Mouse (Mus musculus): ENCODE data around the gene Mast4. TPM values are rescaled to one million over a fixed set of nuclear protein-coding genes. Genes with fewer than 3 reads are reported as not detected.
"Not testable (repeated sequence)": the region's sequence is repeated elsewhere in the genome, so short reads cannot be mapped to it uniquely, and the experiment has no call there.

The Mast4 gene
- 29.7 and 34.9 TPM in 2 replicates for polyA plus RNA-seq (2016; fragmentation: Nextera tagmentation; extraction: Ambion mirVana)

- peak within 1 kb of the TSS; percentile 59 for H3K9ac ChIP-seq (replicated peaks)
- peaks cover 55% of the 10 kb centered on the region for H3K27me3 ChIP-seq
- peak; percentile 96 for ATAC-seq (ENCODE audit: low FRiP score, low read depth)
- WGBS = under 1% methylated on average over 44 of the region's 44 CpGs
- H3K27ac ChIP-seq (replicated peaks) = peak within 1 kb of the TSS; percentile 15; the same call in 1 of the 2 replicates
- H3K4me3 ChIP-seq = peak within 1 kb of the TSS; percentile 75
- no peaks in the 10 kb centered on the region for H3K36me3 ChIP-seq
- H3K9me3 ChIP-seq = no peaks in the 10 kb centered on the region
- peaks cover 19% of the 10 kb centered on the region for H3K4me1 ChIP-seq
- H3K4me2 ChIP-seq (replicated peaks) = peak within 1 kb of the TSS; percentile 96
Observed at GRCm38 (mm10) chr13:103334392-103334686, at the start of gene Mast4. TSS of gene Mast4 (minus strand) at chr13:103334497.

DNA sequence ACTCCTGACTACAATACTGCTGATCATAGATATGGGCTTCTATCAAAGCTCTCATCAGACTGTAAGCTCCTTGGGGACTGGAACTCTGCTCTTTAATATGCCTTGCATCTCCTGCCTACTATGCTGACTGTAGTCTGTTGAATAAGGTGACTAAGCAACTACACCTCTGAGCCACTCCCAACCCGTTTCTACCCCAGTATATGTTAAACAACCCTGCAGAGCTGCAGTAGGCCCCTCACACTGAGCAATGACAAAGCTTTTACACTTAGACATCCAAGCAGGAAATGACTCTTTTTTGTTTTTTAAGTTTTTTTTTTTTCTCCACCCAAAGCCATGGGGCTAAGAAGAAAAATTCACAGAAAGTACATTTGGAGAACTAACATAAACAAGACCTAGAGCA lies 40.2 kb upstream of the Mast4 start:
- no peak for ATAC-seq (ENCODE audit: low FRiP score, low read depth)
- no peak overlapping the region for H3K4me3 ChIP-seq
- WGBS = 35% methylated on average over 1 of the region's 1 CpGs
- H3K4me2 ChIP-seq (replicated peaks) = no peak overlapping the region
- H3K9me3 ChIP-seq = no peaks in the 10 kb centered on the region
- no peak overlapping the region for H3K9ac ChIP-seq (replicated peaks)
- H3K36me3 ChIP-seq = no peaks in the 10 kb centered on the region
- no peak overlapping the region for H3K27ac ChIP-seq (replicated peaks)
- H3K27me3 ChIP-seq = no peaks in the 10 kb centered on the region
- H3K4me1 ChIP-seq = no peaks in the 10 kb centered on the region

DNA sequence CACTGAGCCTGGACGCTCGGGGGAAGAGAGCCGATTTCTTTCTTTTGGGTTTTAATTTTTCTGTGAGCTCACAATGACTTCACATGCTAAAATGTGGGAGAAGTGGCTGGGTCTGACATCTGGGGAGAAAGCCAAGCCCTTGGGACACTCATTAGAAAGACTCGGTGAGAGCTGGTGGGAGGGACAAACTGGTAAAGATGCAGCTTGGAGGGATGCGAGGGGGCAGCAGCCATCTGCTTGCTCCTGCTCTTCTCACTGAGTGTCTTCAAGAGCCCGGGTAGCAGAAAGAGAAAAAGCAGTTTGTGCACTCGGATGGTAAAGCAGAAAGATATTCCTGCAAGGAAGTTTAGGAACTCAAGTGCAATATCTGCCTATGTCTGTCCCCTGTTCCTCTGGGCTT lies 34.9 kb upstream of the Mast4 start:
- Histone ChIP-seq H3K9me3 (no peaks in the 10 kb centered on the region), H3K36me3 (no peaks in the 10 kb centered on the region), H3K4me2 (replicated peaks) (no peak overlapping the region), H3K27me3 (no peaks in the 10 kb centered on the region), H3K4me3 (no peak overlapping the region), H3K4me1 (no peaks in the 10 kb centered on the region), H3K9ac (replicated peaks) (no peak overlapping the region), H3K27ac (replicated peaks) (no peak overlapping the region)
- no peak for ATAC-seq (ENCODE audit: low FRiP score, low read depth)
- 84% methylated on average over 7 of the region's 7 CpGs for WGBS

GRCm38 (mm10) chr13:103363181-103363580 lies 28.9 kb upstream of the Mast4 start:
- Histone ChIP-seq H3K4me1 (no peaks in the 10 kb centered on the region), H3K27ac (replicated peaks) (no peak overlapping the region), H3K27me3 (no peaks in the 10 kb centered on the region), H3K4me3 (no peak overlapping the region), H3K36me3 (no peaks in the 10 kb centered on the region), H3K9ac (replicated peaks) (no peak overlapping the region), H3K4me2 (replicated peaks) (no peak overlapping the region), H3K9me3 (no peaks in the 10 kb centered on the region)
- ATAC-seq (ENCODE audit: low FRiP score, low read depth) = no peak
- WGBS = 86% methylated on average over 10 of the region's 10 CpGs

DNA sequence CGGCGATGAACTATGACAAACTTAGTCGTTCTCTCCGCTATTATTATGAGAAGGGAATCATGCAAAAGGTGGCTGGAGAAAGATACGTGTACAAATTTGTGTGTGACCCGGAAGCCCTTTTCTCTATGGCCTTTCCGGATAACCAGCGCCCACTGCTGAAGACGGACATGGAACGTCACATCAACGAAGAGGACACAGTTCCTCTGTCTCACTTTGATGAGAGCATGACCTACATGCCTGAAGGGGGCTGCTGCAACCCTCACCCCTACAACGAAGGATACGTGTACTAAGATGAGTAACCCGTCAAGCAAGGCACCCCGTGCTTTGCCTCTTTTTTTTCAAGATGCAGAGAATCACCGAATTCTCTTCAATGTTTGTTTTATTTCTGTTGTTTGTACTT lies 23.1 kb upstream of the Mast4 start:
- H3K9ac ChIP-seq (replicated peaks); H3K36me3 ChIP-seq; H3K4me3 ChIP-seq; H3K4me1 ChIP-seq; ATAC-seq (ENCODE audit: low FRiP score, low read depth); H3K27me3 ChIP-seq; H3K27ac ChIP-seq (replicated peaks); H3K4me2 ChIP-seq (replicated peaks); H3K9me3 ChIP-seq: not testable (repeated sequence)
- WGBS = 95% methylated on average over 16 of the region's 16 CpGs

- not testable (repeated sequence) for H3K27ac ChIP-seq (replicated peaks); H3K36me3 ChIP-seq; H3K4me2 ChIP-seq (replicated peaks); H3K4me1 ChIP-seq; ATAC-seq (ENCODE audit: low FRiP score, low read depth); H3K9ac ChIP-seq (replicated peaks); H3K9me3 ChIP-seq; H3K27me3 ChIP-seq; H3K4me3 ChIP-seq
- 90% methylated on average over 6 of the region's 6 CpGs for WGBS
Observed at GRCm38 (mm10) chr13:103356909-103357308, 22.6 kb upstream of the Mast4 start.

DNA sequence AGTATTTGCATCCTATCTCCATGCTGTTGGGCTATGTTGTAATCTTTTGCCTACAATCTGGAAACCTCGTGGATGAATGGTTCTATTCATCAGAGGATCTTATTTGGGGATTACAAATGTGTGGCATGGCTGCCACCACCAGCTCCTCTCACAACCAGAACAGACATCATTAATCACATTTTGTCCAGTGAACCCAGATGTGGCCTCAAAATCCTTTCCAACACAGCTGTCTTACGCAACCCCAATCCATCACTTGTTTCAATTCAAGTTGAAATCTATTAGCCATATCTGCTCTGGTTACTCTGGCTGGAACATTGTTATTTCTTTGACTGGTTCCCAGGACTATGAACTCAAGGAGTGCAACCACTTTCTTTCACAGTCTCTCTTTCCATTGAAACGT lies 20.4 kb upstream of the Mast4 start:
- Histone ChIP-seq H3K9me3 (no peaks in the 10 kb centered on the region), H3K4me2 (replicated peaks) (no peak overlapping the region), H3K4me3 (no peak overlapping the region), H3K36me3 (no peaks in the 10 kb centered on the region), H3K27ac (replicated peaks) (no peak overlapping the region), H3K4me1 (no peaks in the 10 kb centered on the region), H3K9ac (replicated peaks) (no peak overlapping the region), H3K27me3 (no peaks in the 10 kb centered on the region)
- ATAC-seq (ENCODE audit: low FRiP score, low read depth) = no peak
- WGBS = 58% methylated on average over 3 of the region's 3 CpGs

GRCm38 (mm10) chr13:103344749-103345148 lies 10.5 kb upstream of the Mast4 start:
- H3K9ac ChIP-seq (replicated peaks) = no peak overlapping the region
- H3K9me3 ChIP-seq = no peaks in the 10 kb centered on the region
- no peak overlapping the region for H3K4me3 ChIP-seq
- no peaks in the 10 kb centered on the region for H3K36me3 ChIP-seq
- no peaks in the 10 kb centered on the region for H3K27me3 ChIP-seq
- ATAC-seq (ENCODE audit: low FRiP score, low read depth) = no peak
- 95% methylated on average over 8 of the region's 8 CpGs for WGBS
- no peak overlapping the region for H3K4me2 ChIP-seq (replicated peaks)
- no peak overlapping the region for H3K27ac ChIP-seq (replicated peaks)
- no peaks in the 10 kb centered on the region for H3K4me1 ChIP-seq

DNA sequence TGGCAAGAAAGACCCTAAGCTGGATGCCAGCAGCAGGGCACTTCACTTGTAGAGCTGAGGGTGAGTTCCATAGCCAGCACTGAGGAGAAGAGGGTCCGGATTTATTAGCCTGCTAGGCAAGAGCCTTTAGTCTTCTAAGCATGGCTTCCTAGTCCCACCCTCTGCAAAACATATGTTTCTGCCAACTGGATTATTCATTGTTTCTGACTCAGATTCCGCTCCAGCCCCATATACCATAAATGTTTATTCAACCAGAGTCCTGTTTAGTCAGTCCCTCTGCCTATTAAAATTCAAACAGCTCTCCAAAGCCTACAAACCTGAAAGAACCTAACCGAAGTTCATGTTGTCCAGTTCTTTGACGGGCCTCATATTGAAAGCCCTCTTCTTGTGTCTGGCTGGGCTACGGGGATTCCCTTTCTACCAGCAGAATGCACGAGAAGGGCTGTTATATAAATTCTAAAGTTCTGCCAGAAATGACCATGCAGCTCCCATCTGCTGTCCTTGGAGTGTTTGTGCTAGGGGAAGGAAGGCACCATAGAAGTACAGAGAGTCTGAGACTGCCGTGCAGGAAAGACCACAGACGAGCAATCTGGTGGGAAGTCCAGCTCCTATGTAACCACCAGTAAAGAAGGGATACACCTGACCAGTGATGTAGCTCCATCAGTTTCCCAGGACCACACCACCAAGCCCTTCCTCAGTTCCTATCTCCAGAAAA lies 9.9 kb upstream of the Mast4 start:
- H3K4me2 ChIP-seq (replicated peaks) = no peak overlapping the region
- H3K9ac ChIP-seq (replicated peaks) = no peak overlapping the region
- no peak for ATAC-seq (ENCODE audit: low FRiP score, low read depth)
- no peak overlapping the region for H3K4me3 ChIP-seq
- H3K27ac ChIP-seq (replicated peaks) = no peak overlapping the region
- 86% methylated on average over 8 of the region's 8 CpGs for WGBS
- no peaks in the 10 kb centered on the region for H3K4me1 ChIP-seq
- H3K36me3 ChIP-seq = no peaks in the 10 kb centered on the region
- H3K27me3 ChIP-seq = no peaks in the 10 kb centered on the region
- no peaks in the 10 kb centered on the region for H3K9me3 ChIP-seq

GRCm38 (mm10) chr13:103341031-103341430 lies 6.7 kb upstream of the Mast4 start:
- Histone ChIP-seq H3K27me3 (peaks cover 7% of the 10 kb centered on the region), H3K9me3 (no peaks in the 10 kb centered on the region), H3K27ac (replicated peaks) (no peak overlapping the region), H3K4me1 (no peaks in the 10 kb centered on the region), H3K4me3 (no peak overlapping the region), H3K4me2 (replicated peaks) (no peak overlapping the region), H3K36me3 (no peaks in the 10 kb centered on the region), H3K9ac (replicated peaks) (no peak overlapping the region)
- no peak for ATAC-seq (ENCODE audit: low FRiP score, low read depth)
- 91% methylated on average over 4 of the region's 4 CpGs for WGBS

GRCm38 (mm10) chr13:103338616-103339015 lies 4.3 kb upstream of the Mast4 start:
- peaks cover 12% of the 10 kb centered on the region for H3K4me1 ChIP-seq
- no peaks in the 10 kb centered on the region for H3K9me3 ChIP-seq
- H3K4me3 ChIP-seq = no peak overlapping the region
- no peak overlapping the region for H3K4me2 ChIP-seq (replicated peaks)
- ATAC-seq (ENCODE audit: low FRiP score, low read depth) = no peak
- no peaks in the 10 kb centered on the region for H3K36me3 ChIP-seq
- 79% methylated on average over 2 of the region's 2 CpGs for WGBS
- H3K27me3 ChIP-seq = peaks cover 30% of the 10 kb centered on the region
- no peak overlapping the region for H3K9ac ChIP-seq (replicated peaks)
- no peak overlapping the region for H3K27ac ChIP-seq (replicated peaks)

DNA sequence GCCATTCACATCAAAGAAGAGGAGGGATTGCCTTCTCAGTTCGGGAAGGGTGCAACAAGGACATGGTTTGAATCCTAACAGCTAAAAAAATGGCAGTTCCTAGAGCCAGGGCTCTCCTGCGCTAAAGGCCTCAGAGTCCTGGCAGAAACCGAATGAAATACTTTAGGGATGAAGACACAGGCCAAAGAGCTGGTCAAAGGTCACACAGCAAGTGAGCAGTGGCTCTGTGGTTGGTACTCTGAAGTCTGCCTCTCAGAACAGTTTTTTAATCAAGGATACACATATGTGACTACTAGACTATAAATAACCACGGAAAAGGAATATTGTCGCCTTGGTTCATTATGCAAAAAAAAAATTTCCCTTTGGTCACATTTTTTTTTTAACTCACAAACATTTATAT lies 1.9 kb upstream of the Mast4 start:
- Histone ChIP-seq H3K9ac (replicated peaks) (no peak overlapping the region), H3K27ac (replicated peaks) (no peak overlapping the region), H3K27me3 (peaks cover 52% of the 10 kb centered on the region), H3K36me3 (no peaks in the 10 kb centered on the region), H3K4me3 (no peak overlapping the region), H3K4me1 (peaks cover 19% of the 10 kb centered on the region), H3K9me3 (no peaks in the 10 kb centered on the region), H3K4me2 (replicated peaks) (no peak overlapping the region)
- 11% methylated on average over 5 of the region's 5 CpGs for WGBS
- ATAC-seq (ENCODE audit: low FRiP score, low read depth) = no peak

All from midbrain, embryonic 12.5 days (tissue).